Mouse (Mus musculus): ENCODE measurements around the gene Papln. TPM values are rescaled to one million over a fixed set of nuclear protein-coding genes. Genes with fewer than 3 reads are reported as not detected.

Gene Papln
- polyA plus RNA-seq, 1 experiment: 2.4 TPM

GRCm38 (mm10) chr12:83781204-83781603, 17.8 kb downstream of the Papln start:
- TF ChIP-seq CTCF (conservative IDR thresholded peaks at IDR 0.05; ENCODE audit: insufficient read depth, insufficient read length, low read depth, low read length) (no peak), POLR2A (IDR thresholded peaks at IDR 0.05; ENCODE audit: low read depth, low read length) (no peak)
- no peak overlapping the region for H3K4me3 ChIP-seq (ENCODE audit: insufficient read depth, low read depth, low read length)
- no peaks in the 10 kb centered on the region for H3K36me3 ChIP-seq (ENCODE audit: control insufficient read depth, insufficient read depth, low read length)
- no peaks in the 10 kb centered on the region for H3K27me3 ChIP-seq (replicated peaks; ENCODE audit: control insufficient read depth, insufficient read depth, low read length)
- no peak for DNase-seq
- H3K27ac ChIP-seq (ENCODE audit: insufficient read depth, low read depth, low read length): no peak overlapping the region
- WGBS: 66% methylated on average over 7 of the region's 7 CpGs
- no peaks in the 10 kb centered on the region for H3K4me1 ChIP-seq (ENCODE audit: control insufficient read depth, insufficient read depth, low read length)

- no peaks in the 10 kb centered on the region for H3K27me3 ChIP-seq (replicated peaks; ENCODE audit: control insufficient read depth, insufficient read depth, low read length)
- no peak for DNase-seq
- H3K36me3 ChIP-seq (ENCODE audit: control insufficient read depth, insufficient read depth, low read length): no peaks in the 10 kb centered on the region
- no peak for TF ChIP-seq POLR2A (IDR thresholded peaks at IDR 0.05; ENCODE audit: low read depth, low read length)
- TF ChIP-seq CTCF (conservative IDR thresholded peaks at IDR 0.05; ENCODE audit: insufficient read depth, insufficient read length, low read depth, low read length): no peak
- 88% methylated on average over 23 of the region's 23 CpGs for WGBS
- no peak overlapping the region for H3K27ac ChIP-seq (ENCODE audit: insufficient read depth, low read depth, low read length)
- no peaks in the 10 kb centered on the region for H3K4me1 ChIP-seq (ENCODE audit: control insufficient read depth, insufficient read depth, low read length)
- H3K4me3 ChIP-seq (ENCODE audit: insufficient read depth, low read depth, low read length): no peak overlapping the region
These were observed 18.3 kb downstream of the Papln start for GRCm38 (mm10) chr12:83781640-83782278.

GRCm38 (mm10) chr12:83782669-83783068, 19.2 kb downstream of the Papln start:
- H3K4me1 ChIP-seq (ENCODE audit: control insufficient read depth, insufficient read depth, low read length): no peaks in the 10 kb centered on the region
- TF ChIP-seq POLR2A (IDR thresholded peaks at IDR 0.05; ENCODE audit: low read depth, low read length): no peak
- TF ChIP-seq CTCF (conservative IDR thresholded peaks at IDR 0.05; ENCODE audit: insufficient read depth, insufficient read length, low read depth, low read length): no peak
- no peaks in the 10 kb centered on the region for H3K36me3 ChIP-seq (ENCODE audit: control insufficient read depth, insufficient read depth, low read length)
- no peak overlapping the region for H3K4me3 ChIP-seq (ENCODE audit: insufficient read depth, low read depth, low read length)
- no peak overlapping the region for H3K27ac ChIP-seq (ENCODE audit: insufficient read depth, low read depth, low read length)
- H3K27me3 ChIP-seq (replicated peaks; ENCODE audit: control insufficient read depth, insufficient read depth, low read length): no peaks in the 10 kb centered on the region
- no peak for DNase-seq
- 88% methylated on average over 10 of the region's 10 CpGs for WGBS

- Histone ChIP-seq H3K36me3 (ENCODE audit: control insufficient read depth, insufficient read depth, low read length) (no peaks in the 10 kb centered on the region), H3K4me1 (ENCODE audit: control insufficient read depth, insufficient read depth, low read length) (no peaks in the 10 kb centered on the region), H3K4me3 (ENCODE audit: insufficient read depth, low read depth, low read length) (no peak overlapping the region), H3K27ac (ENCODE audit: insufficient read depth, low read depth, low read length) (no peak overlapping the region), H3K27me3 (replicated peaks; ENCODE audit: control insufficient read depth, insufficient read depth, low read length) (no peaks in the 10 kb centered on the region)
- TF ChIP-seq POLR2A (IDR thresholded peaks at IDR 0.05; ENCODE audit: low read depth, low read length): no peak
- TF ChIP-seq CTCF (conservative IDR thresholded peaks at IDR 0.05; ENCODE audit: insufficient read depth, insufficient read length, low read depth, low read length): no peak
- WGBS: 73% methylated on average over 4 of the region's 4 CpGs
- DNase-seq: no peak
These were observed 21.9 kb downstream of the Papln start for GRCm38 (mm10) chr12:83785305-83785704.

- no peak for DNase-seq
- no peaks in the 10 kb centered on the region for H3K4me1 ChIP-seq (ENCODE audit: control insufficient read depth, insufficient read depth, low read length)
- no peak overlapping the region for H3K27ac ChIP-seq (ENCODE audit: insufficient read depth, low read depth, low read length)
- H3K27me3 ChIP-seq (replicated peaks; ENCODE audit: control insufficient read depth, insufficient read depth, low read length): no peaks in the 10 kb centered on the region
- TF ChIP-seq CTCF (conservative IDR thresholded peaks at IDR 0.05; ENCODE audit: insufficient read depth, insufficient read length, low read depth, low read length): no peak
- TF ChIP-seq POLR2A (IDR thresholded peaks at IDR 0.05; ENCODE audit: low read depth, low read length): no peak
- 87% methylated on average over 17 of the region's 17 CpGs for WGBS
- H3K36me3 ChIP-seq (ENCODE audit: control insufficient read depth, insufficient read depth, low read length): no peaks in the 10 kb centered on the region
- H3K4me3 ChIP-seq (ENCODE audit: insufficient read depth, low read depth, low read length): no peak overlapping the region
These were observed 25.8 kb downstream of the Papln start for GRCm38 (mm10) chr12:83789051-83789780.

GRCm38 (mm10) chr12:83789781-83790140, 26.3 kb downstream of the Papln start:
- 50% methylated on average over 4 of the region's 4 CpGs for WGBS
- no peak for DNase-seq
- H3K4me1 ChIP-seq (ENCODE audit: control insufficient read depth, insufficient read depth, low read length): no peaks in the 10 kb centered on the region
- H3K4me3 ChIP-seq (ENCODE audit: insufficient read depth, low read depth, low read length): no peak overlapping the region
- no peaks in the 10 kb centered on the region for H3K36me3 ChIP-seq (ENCODE audit: control insufficient read depth, insufficient read depth, low read length)
- no peak overlapping the region for H3K27ac ChIP-seq (ENCODE audit: insufficient read depth, low read depth, low read length)
- H3K27me3 ChIP-seq (replicated peaks; ENCODE audit: control insufficient read depth, insufficient read depth, low read length): no peaks in the 10 kb centered on the region
- no peak for TF ChIP-seq CTCF (conservative IDR thresholded peaks at IDR 0.05; ENCODE audit: insufficient read depth, insufficient read length, low read depth, low read length)
- TF ChIP-seq POLR2A (IDR thresholded peaks at IDR 0.05; ENCODE audit: low read depth, low read length): no peak

- DNase-seq: no peak
- H3K27ac ChIP-seq (ENCODE audit: insufficient read depth, low read depth, low read length): no peak overlapping the region
- WGBS: 76% methylated on average over 4 of the region's 4 CpGs
- H3K36me3 ChIP-seq (ENCODE audit: control insufficient read depth, insufficient read depth, low read length): no peaks in the 10 kb centered on the region
- H3K4me1 ChIP-seq (ENCODE audit: control insufficient read depth, insufficient read depth, low read length): no peaks in the 10 kb centered on the region
- H3K4me3 ChIP-seq (ENCODE audit: insufficient read depth, low read depth, low read length): no peak overlapping the region
- H3K27me3 ChIP-seq (replicated peaks; ENCODE audit: control insufficient read depth, insufficient read depth, low read length): no peaks in the 10 kb centered on the region
- no peak for TF ChIP-seq CTCF (conservative IDR thresholded peaks at IDR 0.05; ENCODE audit: insufficient read depth, insufficient read length, low read depth, low read length)
- no peak for TF ChIP-seq POLR2A (IDR thresholded peaks at IDR 0.05; ENCODE audit: low read depth, low read length)
These were observed 27.3 kb downstream of the Papln start for GRCm38 (mm10) chr12:83790749-83791148.

Data from kidney, adult 2 months (tissue).